Mouse (Mus musculus): ENCODE results near the gene Thsd4.

The Thsd4 gene

DNA sequence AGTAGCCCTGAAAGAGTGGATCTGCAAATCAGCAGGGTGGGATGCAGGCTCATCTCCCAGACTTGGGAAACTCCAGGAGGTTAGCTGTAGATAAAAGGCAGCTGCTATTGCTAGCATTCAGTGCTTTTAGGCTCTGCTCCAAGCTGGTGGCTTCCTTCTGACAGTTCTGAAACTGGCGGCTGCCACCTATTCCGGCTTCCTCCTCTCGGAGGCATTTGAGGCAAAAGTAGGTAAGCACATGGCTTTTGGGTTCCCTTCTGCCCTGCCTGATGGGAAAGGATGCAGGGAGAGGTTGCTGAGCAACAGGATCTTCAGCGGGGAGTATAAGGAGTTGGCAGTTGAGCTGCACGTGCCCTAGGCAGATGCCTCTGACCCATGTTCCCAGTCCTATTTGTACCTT lies 65.2 kb downstream of the Thsd4 start:
- DNase-seq (ENCODE audit: low read depth), result no peak

DNA sequence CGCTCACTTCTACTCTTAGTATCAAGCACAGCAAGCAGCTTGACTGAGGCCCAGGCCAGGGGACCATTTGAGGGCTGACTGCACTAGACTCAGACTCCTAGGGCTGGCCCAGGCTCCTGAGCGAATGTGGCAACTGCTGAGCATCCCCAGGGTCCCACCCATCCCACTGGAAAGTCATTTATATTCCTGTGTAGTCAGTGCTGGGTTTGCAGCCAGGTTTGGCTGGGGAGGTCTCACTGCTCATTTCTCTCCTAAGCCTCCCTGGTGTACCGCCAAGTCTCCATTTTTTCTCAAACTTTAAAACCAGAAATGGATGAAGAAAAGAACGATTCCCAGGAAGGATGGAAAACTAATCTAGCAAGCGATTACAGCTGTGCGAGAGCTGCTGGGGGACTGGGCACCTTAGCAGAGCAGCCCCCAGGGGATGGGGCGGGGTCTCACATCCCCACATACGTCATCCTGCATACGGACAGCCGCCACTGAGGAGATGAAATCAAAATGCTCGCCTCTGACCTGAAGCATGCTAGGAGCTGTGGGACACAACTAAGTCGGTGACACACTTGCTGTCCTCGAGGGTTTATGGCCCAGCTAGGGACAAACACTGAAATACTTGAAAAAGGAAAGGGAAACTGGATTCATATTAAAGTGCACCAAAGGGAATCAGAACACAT lies 67.3 kb downstream of the Thsd4 start:
- no peak for DNase-seq (ENCODE audit: low read depth)

DNA sequence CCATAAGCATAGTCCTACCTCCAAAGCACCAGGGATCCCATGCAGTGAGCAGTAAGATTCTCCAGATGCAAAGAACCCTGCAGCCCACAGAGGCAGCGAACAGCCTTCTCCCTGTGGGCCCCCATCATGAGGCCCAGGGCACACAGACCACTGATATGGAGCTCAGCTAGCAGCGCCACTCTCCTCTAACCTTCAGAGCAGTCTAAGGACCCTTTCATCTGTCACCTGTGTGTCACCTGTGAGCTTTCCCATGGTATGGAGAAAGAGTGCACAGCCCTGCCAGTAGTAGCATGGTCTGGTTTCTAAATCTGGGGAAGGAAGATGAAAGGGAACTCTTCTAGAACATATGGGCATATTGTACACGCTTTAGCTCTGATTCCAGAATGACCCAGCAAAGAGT lies 72.3 kb downstream of the Thsd4 start:
- no peak for DNase-seq (ENCODE audit: low read depth)

DNA sequence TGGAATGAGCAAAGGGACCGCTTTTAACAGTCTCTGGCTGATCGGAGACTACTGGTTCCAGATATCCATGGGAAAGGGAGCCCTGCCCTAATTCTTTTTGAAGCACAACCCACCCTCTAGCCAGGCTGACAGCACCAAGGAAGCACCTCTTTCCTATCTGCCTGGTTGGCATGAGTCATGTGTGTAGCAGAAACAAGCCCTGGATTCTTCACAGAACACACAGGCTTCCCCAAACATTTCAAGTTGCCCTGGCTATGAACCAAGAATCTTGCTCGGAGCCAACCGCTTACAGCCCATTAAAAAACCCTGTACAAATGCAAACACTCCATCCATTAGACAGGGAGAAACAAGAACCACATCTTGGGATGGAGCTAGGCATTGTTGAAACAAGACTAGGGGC lies 76.0 kb downstream of the Thsd4 start:
- DNase-seq (ENCODE audit: low read depth), result no peak

DNA sequence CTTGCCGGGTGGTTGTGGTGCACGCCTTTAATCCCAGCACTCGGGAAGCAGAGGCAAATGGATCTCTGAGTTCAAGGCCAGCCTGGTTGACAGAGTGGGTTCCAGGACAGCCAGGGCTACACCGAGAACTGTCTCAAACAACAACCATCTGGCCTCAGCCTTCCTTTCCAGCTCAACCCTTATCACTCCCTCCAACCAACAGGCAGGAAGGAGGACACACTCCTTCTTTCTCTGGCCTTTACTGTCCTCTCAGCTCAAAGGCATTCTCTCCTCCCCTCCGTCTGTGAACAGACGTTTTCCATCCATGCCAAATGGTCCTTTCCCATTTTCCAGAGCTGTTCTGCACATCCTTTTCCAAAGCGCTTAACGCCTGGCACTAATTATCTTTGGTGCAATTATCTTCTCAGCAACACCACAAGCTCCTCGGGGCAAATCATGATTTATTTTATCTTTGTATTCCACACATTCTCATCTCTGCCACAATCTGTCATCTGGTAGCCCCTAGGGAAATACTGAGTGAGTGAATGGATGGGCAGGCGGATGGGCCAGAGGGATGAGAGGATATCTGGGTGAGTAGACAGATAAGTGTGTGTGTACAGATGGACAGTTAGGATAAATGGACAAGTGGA lies 80.5 kb downstream of the Thsd4 start:
- DNase-seq (ENCODE audit: low read depth), result no peak

DNA sequence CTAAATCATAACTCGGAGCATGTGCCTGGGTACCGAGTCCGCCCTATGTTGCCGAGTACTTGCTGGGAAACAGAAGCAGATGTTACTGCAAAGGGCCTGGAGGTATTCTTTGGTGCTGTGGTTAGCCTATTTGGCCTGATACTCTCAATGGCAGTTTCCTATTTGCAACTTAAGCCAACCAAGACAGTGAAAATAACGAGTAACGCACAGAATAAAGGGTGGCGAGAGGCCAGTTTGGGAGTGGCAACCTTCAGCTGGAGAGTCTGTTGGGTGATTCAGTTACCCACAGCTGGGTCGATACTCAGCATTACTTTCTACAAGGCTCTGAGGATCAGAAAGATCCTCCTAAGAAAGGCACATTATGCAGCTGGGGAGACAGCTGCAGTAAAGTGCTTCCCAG lies 81.3 kb downstream of the Thsd4 start:
- no peak for DNase-seq (ENCODE audit: low read depth)

DNA sequence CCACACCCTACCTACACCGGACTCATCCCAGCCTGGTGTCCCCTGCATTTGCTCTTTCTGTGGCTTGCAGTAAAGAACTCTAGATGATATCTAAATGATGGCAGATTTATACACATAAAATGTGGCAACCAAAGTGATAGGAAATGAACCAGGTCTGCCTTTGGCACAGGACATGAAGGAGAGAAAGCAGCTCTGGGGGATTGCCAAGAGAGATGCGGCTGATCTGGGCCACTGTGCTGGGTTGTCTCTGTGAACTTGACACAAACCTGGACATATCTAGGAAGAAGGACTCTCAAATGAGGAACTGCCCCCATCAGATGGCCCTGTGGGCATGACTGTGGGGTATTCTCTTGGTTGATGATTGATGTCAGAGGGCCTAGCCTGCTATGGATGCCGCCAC lies 85.6 kb downstream of the Thsd4 start:
- DNase-seq (ENCODE audit: low read depth), result no peak

DNA sequence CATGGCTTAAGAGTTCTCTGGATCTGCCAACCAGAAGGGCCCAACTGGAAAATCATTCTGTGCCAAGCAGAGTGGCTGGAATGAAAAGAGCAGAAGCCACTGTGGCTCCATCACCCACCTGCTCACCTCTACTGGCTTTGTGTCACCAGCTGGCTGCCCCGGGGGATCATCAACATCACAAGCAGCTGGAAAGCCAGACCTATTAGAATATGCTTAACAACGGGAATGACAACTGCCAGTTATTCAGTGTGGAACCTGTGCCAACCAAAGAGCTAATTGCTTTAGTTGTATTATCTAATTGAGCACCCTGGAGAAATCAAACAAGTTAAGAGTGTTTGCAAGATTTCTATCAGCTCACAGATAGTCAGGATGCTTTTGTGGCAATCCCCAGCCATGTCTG lies 87.8 kb downstream of the Thsd4 start:
- DNase-seq (ENCODE audit: low read depth), result no peak

DNA sequence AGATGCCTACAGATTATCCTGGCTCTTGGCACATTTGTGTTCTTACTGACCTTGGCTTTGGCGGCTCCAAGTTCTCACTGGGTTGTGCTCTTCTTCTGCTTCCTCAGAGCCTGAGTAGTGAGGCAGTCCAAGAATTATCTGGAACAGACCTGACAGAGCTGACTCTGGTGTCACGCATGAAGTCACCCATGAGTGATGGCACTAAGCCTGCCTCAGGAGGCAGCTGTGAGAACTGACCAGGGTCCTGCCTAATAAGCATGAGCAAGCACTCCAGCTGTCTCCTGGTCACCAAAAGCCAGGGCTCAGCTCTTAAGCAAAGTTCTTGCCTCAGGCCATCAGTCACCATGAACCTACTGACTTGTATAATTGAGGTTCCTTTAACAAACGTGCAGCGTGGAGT lies 89.9 kb downstream of the Thsd4 start:
- no peak for DNase-seq (ENCODE audit: low read depth)

DNA sequence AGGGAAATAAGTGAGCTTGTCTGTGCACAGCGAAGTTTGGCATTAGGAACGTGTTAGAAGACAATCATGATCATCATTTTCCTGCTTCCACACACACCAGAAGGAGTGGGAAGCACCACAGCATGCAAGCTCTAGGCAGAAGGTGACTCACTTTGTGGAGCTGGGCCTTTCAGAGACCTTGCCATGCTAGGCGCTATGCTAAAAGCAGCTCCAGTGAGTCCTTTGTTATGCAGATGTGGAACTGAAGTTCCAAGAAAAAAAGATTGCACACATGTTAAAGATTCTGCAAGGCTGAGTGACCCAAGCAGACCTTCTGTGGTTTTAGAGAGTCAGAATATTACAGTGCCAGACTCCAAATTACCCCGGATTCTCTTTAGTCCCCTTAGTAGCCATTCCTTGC lies 91.8 kb downstream of the Thsd4 start:
- DNase-seq (ENCODE audit: low read depth), result no peak

DNA sequence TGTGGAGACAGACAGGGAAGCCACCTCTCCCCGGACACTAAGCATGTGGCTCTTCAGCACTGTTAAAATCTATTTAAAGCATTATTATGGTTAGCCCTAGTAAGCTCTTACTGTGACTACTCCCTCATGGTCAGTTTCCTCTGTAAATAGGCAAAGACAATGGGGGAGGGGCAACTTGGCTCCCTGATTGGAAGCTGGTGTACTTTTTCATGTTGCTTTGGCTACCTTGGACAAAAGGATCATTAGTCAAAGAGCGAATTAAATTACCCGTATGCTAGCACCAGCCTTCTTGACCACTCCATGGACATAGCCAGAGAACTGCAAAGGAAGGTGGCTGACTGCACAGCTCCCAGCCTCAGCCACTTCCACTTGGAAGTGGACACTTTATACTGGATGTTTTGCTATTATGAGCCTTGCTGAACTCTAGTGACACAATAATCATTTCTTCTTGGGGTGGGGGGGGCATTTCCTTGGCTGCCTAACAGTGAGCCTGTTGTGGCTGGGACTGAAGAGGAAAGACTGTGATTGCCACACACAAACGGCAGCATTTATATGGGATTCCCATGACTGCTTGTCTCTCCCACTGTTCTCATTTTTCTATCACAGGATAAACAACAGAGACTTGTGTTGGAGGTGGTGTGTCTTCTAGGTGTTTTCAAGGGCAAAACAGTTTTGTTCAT lies 107.6 kb downstream of the Thsd4 start:
- no peak for DNase-seq (ENCODE audit: low read depth)

DNA sequence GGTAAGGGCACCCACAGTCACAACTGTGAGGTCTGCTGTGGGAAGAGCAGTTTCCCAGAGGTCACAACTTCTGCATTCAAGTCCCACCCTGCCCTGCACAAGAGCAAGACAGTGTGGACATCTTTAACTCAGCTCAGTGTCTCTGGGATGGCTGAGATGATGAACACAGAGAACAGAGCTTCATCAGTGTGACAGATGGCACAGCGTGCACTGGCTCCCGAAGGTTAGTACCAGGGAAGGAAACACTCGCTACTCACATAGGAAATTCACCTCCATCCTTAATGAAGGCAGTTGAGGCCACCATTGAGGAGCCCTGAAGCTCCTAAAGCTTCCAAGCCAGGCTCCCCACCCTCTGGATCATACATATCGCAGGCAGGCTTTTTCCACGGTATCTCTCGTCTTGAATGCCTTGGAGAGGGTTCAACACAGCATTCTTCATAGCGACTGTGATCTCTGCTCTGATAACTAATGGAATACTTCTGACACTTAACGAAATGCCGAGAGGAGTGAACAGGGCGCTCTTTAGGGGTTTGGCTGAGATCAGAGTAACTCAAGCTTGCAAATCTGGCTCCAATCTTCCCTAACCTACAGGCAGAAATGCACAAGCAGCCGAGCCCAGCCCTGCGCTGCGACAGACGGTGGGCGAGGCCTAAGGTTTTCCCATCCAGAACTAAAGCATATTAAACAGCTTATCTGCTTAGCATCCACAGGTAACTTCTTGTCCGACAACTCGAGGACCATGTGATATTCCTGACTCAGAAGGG lies 110.8 kb downstream of the Thsd4 start:
- no peak for DNase-seq (ENCODE audit: low read depth)

DNA sequence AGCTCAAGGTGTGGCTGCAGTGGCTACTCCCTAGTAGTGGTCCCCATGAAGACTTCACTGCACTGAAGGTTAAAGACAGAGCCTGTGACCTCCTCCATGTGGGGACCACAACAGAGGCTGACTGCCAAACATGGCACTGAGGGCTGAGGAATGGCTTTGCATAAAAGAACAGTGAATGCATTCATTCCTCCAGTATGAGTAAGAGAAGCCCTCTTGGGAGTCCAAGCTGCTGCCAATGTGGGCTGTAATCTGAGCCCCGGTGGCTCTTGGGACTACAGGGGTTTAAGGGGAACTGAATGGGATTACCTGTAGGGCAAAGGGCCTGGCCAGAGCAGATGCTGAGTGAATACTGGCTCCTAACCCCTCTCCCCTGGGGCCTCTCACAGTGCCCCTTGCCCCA lies 114.5 kb downstream of the Thsd4 start:
- DNase-seq (ENCODE audit: low read depth), result no peak

DNA sequence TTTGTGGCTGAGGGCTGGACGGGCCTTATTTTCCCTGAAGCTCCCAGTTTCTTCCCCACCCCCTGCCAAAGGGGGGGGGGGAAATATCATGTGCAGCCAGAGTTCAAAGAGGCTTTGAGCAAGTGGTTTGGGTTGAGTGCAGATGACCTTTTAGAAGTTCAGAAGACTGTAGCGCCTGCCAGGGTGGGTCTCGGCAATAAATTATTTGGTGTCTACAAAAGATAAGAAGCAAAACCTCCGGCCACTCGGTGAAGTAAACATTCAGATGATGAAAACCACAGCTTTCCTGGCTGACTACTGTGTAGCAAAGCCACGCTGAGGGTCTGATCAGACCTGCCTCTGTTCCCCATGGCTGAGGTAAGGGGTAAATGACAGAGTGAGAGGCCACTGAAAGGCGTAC lies 116.1 kb downstream of the Thsd4 start:
- no peak for DNase-seq (ENCODE audit: low read depth)

DNA sequence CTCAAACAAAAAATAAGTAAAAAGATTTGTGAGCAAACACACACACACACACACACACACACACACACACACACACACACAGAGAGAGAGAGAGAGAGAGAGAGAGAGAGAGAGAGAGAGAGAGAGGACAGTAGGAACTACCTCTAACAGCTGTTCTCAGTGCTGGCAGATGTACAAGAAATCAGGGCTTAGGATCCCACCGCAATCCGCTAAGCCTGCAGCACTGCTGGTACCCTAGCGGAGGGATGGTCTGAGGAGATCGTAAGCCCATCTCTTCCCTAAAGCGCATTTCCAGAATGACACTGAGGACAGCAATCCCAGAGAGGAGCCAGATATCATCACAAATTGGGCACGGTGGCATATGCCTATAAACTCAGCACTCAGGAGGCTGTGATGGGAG lies 119.2 kb downstream of the Thsd4 start:
- DNase-seq (ENCODE audit: low read depth), result no peak

DNA sequence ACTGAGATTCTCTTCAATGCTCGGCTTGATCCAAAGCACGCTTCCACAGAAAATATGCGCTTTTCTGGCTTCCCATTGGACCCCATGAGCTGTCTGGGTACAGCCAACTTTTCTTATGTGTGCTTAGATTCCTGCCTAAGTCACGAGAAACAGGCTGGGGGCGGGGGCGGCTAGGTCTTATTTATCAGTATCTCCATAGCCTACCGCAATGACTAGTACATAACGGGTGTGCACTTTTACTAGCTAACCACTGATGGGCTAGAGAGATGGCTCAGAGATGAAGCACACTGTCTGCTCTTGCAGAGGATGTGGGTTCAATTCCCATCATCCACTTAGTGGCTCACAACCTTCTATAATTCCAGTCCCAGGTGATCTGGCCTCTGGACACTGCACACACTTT lies 121.8 kb downstream of the Thsd4 start:
- DNase-seq (ENCODE audit: low read depth), result no peak

DNA sequence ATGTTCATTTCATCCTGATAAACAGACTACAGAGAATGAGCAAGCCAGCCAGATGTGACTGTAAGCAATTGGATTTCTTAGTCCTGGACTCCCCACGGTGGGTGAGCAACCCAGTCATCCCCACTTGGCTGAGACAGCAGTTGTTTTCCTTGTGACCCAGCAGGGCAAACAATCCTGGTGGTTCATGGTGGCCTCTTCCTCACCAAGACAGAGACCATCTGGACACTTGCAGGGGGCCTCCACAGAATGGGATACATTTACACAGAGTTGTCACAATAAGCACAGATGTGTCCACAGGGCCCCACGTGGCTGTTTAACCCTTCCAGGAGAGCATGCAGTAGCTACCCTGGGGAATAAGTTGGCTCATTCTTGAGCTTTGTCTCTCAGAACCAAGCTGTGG lies 123.8 kb downstream of the Thsd4 start:
- no peak for DNase-seq (ENCODE audit: low read depth)

DNA sequence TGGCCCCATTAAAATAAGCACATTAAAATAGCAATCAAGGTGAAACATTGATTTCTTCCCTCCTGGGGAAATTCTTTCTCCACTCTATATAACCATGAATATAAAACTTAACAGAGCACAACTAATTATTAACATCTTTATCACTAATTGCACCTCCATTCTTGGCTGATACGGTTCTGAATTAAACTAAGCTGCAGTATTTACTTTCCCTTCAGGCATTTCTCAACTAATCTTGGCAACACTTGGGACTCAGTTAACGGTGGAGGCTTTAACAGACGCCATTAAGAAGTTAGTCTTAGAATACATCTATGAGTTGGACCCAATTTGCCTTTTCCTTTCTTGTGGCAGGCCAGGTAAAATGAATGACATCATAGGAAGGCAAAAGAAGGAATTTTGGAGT lies 125.8 kb downstream of the Thsd4 start:
- DNase-seq (ENCODE audit: low read depth), result no peak

DNA sequence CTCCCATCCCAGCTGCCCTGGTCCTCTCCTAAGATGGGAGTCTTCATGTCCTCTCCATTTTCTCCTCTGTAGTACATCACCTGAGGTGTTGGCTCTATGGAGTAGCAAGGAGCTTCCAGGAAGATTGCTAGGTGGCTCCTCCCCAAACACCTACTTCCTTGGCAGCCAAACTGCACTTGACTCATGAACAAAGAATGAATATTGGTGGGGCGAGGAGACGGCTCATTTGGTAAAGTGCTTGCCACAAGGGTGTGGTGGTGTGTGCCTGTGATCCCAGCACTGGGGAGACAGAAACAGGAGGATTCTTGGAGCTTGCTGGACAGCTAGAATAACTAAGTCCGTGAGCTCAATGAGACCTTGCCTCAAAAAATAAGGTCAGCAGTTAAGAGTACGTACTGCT lies 128.9 kb downstream of the Thsd4 start:
- no peak for DNase-seq (ENCODE audit: low read depth)

DNA sequence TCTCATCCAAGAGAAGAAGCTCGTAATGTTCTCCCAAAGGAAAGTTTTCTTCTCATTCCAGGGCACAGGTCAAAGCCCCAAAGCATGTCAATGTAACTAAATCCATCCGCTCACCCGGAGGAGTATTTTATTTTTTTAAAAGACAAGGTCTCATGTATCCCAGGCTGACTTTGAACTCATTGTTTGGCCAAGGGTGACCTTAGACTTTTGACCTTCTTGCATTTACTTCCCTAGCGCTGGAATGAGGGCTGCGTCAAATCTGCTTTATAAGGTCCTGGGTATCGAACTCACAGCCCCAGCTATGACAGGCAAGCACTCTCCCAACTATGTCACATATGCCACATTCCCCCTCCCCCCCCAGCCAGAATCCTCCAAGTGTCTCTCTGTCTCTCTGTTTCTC lies 137.1 kb downstream of the Thsd4 start:
- DNase-seq (ENCODE audit: low read depth), result no peak

DNA sequence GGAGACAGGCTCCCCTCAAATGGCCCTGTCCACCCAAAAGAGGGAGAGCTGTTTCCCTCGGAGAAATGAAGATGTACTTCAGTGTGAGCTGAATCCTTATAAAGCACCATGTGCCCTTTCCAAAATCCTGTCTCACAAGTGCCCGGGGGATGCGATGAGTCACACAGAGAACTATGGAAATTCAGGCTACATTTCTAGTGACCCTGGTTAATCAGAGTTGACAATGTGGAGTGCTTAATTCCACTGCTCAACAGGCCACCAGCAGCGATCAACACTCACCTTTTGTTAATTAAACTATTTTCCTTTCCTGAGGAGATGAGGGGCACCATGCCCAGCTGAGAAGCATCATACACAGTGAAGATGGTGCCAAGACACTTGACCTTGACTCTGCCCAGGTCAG lies 138.9 kb downstream of the Thsd4 start:
- no peak for DNase-seq (ENCODE audit: low read depth)

DNA sequence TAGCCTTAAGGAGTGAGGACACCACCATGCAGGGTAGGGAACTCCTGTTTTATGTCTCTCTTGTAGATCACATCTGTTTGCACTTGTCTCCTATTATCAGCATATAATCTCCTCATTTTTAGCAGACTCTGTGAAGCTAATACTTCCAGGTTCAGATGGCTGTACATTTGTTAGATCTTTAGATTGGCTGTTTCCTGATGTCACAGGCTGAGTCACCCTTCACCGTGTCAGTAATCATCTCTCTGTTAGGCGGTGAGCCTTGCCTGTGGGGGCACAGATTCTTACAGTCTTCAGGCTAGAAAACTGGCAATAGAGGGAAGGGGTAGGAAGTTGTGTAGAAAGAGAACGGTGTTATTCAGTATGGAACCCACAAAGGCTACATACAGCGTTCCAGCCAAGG lies 139.3 kb downstream of the Thsd4 start:
- DNase-seq (ENCODE audit: low read depth), result no peak

DNA sequence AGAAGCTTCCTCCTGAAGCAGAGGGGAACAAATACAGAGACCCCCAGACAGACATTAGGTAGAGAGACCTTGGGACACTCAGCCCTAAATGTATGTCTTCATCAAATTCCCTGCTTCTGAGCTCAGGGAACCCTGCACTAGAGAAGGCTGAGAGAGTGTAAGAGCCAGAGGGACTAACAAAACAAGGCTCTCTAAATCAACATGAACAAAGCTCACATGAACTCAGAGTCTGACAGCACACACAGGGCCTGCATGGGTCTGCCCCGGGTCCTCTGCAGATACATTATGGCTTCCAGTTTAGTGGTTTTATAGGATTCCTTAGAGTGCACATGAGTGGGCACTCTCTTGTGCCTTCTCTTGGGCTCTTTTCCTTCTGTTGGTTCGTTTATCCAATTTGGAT lies 140.8 kb downstream of the Thsd4 start:
- DNase-seq (ENCODE audit: low read depth), result no peak

All from c-Kit-positive CD71-negative TER-119-negative erythroid progenitor cells, embryonic 14.5 days (primary cell).